Comparison of ENCODE assay signal across 29 mouse cellular contexts in the genomic region with DNA sequence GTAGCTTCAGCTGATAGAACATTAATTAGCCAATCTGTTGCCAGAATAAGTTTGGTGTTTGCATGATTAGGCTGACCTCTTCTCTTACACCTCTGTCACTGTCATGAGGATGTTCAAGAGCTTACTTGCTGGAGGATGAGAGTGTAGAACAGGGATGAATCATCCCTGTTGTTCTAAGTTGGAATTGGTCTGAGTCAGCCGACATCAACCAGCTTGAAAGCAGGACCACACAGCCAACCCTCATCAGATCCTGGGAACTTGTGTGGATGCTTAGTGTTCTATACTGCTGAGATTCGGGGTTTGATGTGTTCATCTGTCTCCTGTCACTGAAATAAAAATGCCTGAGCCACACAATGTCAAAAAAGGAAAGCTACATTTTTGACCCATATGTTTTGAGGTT. TPM values are rescaled to one million over a fixed set of nuclear protein-coding genes. Genes with fewer than 3 reads are reported as not detected.
"Had no signal": no experiment of that assay in that cellular context is flagged by ENCODE, and none has a peak within 500 bp of the region (broad histone marks: within the 10 kb centered on the region; RNA-seq: fewer than 3 reads in every experiment).

No protein-coding gene starts in this region.

- H3K9me3 ChIP-seq: heart, embryonic 13.5 days; heart, embryonic 15.5 days; hindbrain, embryonic 10.5 days; hindbrain, embryonic 12.5 days; kidney, embryonic 15.5 days; limb, embryonic 10.5 days; limb, embryonic 12.5 days; liver, embryonic 13.5 days; liver, embryonic 15.5 days had no signal

- H3K4me2 ChIP-seq: heart, embryonic 11.5 days; heart, embryonic 13.5 days; heart, embryonic 15.5 days; hindbrain, embryonic 12.5 days; hindbrain, embryonic 14.5 days; kidney, embryonic 15.5 days; limb, embryonic 12.5 days; liver, embryonic 11.5 days; liver, embryonic 13.5 days; liver, embryonic 15.5 days had no signal

- ATAC-seq: hindbrain, embryonic 16.5 days; intestine, embryonic 16.5 days had no signal

- DNase-seq: gastrocnemius, adult 2 months; gastrocnemius, postnatal 10 days; gastrocnemius, postnatal 25 days; heart, adult 2 months; heart, postnatal 4 days; kidney, adult 11 months; kidney, adult 2 months; kidney, adult 9 months; kidney, postnatal 14 days; kidney, postnatal 36 days; layer of hippocampus, adult 9-11 months; liver; liver, embryonic 13.5 days had no signal

- H3K36me3 ChIP-seq: heart, embryonic 13.5 days; heart, embryonic 15.5 days; hindbrain, embryonic 10.5 days; hindbrain, embryonic 12.5 days; kidney, embryonic 15.5 days; limb, embryonic 10.5 days; limb, embryonic 12.5 days; liver, embryonic 13.5 days; liver, embryonic 15.5 days had no signal

- H3K27me3 ChIP-seq: heart, embryonic 13.5 days; heart, embryonic 15.5 days; hindbrain, embryonic 12.5 days; kidney, embryonic 15.5 days; limb, embryonic 12.5 days; liver, embryonic 13.5 days; liver, embryonic 15.5 days had no signal

- H3K4me1 ChIP-seq: heart, embryonic 13.5 days; heart, embryonic 15.5 days; hindbrain, embryonic 10.5 days; hindbrain, embryonic 12.5 days; kidney, embryonic 15.5 days; limb, embryonic 10.5 days; limb, embryonic 12.5 days; liver, embryonic 13.5 days; liver, embryonic 15.5 days had no signal

- H3K4me3 ChIP-seq: gastrocnemius, adult 2 months; heart, adult 2 months; heart, embryonic 13.5 days; heart, embryonic 15.5 days; hindbrain, embryonic 10.5 days; hindbrain, embryonic 12.5 days; kidney, embryonic 15.5 days; left cerebral cortex, adult 2 months; limb, embryonic 10.5 days; limb, embryonic 12.5 days; liver, embryonic 13.5 days; liver, embryonic 15.5 days had no signal

- H3K9ac ChIP-seq: heart, embryonic 13.5 days; heart, embryonic 15.5 days; hindbrain, embryonic 12.5 days; hindbrain, embryonic 14.5 days; kidney, embryonic 15.5 days; limb, embryonic 12.5 days; liver, embryonic 13.5 days; liver, embryonic 15.5 days had no signal

- H3K27ac ChIP-seq: gastrocnemius, adult 2 months; heart, adult 2 months; heart, embryonic 13.5 days; heart, embryonic 15.5 days; hindbrain, embryonic 10.5 days; hindbrain, embryonic 12.5 days; hindbrain, embryonic 14.5 days; kidney, embryonic 15.5 days; kidney, postnatal 0 days; left cerebral cortex, adult 2 months; limb, embryonic 10.5 days; limb, embryonic 12.5 days; liver, embryonic 13.5 days; liver, embryonic 15.5 days had no signal

RNA-seq across cellular contexts. Expression of gene Ano4, which starts 44.2 kb away (rescaled TPM):
- total RNA-seq: granulocyte monocyte progenitor cell, adult 5-6 weeks had no signal
